Mouse (Mus musculus) megakaryocyte-erythroid progenitor cell, adult 5-6 weeks (primary cell): Measurements from ENCODE around the gene Nckap5l. TPM values are rescaled to one million over a fixed set of nuclear protein-coding genes. Genes with fewer than 3 reads are reported as not detected.

Experiments
- ATAC-seq: replicated peaks from 2 replicates; pipeline ENCODE4 v1.8.0; 2016; ENCODE audit warnings: mild to moderate bottlenecking, inconsistent platforms; ENCODE audit not compliant: severe bottlenecking, poor library complexity, low FRiP score, low TSS enrichment
- total RNA-seq, 2 experiments: library from RNA; stranded (forward) in 1 of 2; stranded (reverse) in 1 of 2; fragments of 200-1000, 215-1000 nt in 1 of 2; fragments of >200 nt in 1 of 2; fragmentation: Nextera tagmentation in 1 of 2; gene quantifications; 2 replicates each; pipeline ENCODE4 v1.2.3; 2014 to 2017

The Nckap5l gene
- total RNA-seq, 2 experiments from 2014 or later: 0.52 to 16.0 TPM

GRCm38 (mm10) chr15:99372761-99373160, 84.8 kb downstream of the Nckap5l start:
- ATAC-seq: no peak

Other genes starting within 250 kb of the Nckap5l start
- gene Kcnh3, start 232.9 kb downstream of the Nckap5l start, total RNA-seq (2014; fragmentation: Nextera tagmentation): not detected in 2 replicates
- gene Kcnh3, start 232.9 kb downstream of the Nckap5l start, total RNA-seq (2017): not detected in 2 replicates
- 59.7 and 60.4 TPM in 2 replicates for gene Mcrs1, start 205.8 kb downstream of the Nckap5l start, total RNA-seq (2014; fragmentation: Nextera tagmentation)
- gene Mcrs1, start 205.8 kb downstream of the Nckap5l start, total RNA-seq (2017): 23.4 and 35.3 TPM in 2 replicates
- 26.2 and 41.2 TPM in 2 replicates for gene Prpf40b, start 162.7 kb downstream of the Nckap5l start, total RNA-seq (2014; fragmentation: Nextera tagmentation)
- gene Prpf40b, start 162.7 kb downstream of the Nckap5l start, total RNA-seq (2017): 1.4 and 3.5 TPM in 2 replicates
- gene Fam186b, start 161.9 kb downstream of the Nckap5l start, total RNA-seq (2014; fragmentation: Nextera tagmentation): not detected in 2 replicates
- gene Fam186b, start 161.9 kb downstream of the Nckap5l start, total RNA-seq (2017): not detected in 2 replicates
- 0.70 and 4.9 TPM in 2 replicates for gene Fmnl3, start 87.3 kb downstream of the Nckap5l start, total RNA-seq (2014; fragmentation: Nextera tagmentation)
- 0.61 and 1.8 TPM in 2 replicates for gene Fmnl3, start 87.3 kb downstream of the Nckap5l start, total RNA-seq (2017)
- gene Tmbim6, start 64.9 kb downstream of the Nckap5l start, total RNA-seq (2014; fragmentation: Nextera tagmentation): 165 and 208 TPM in 2 replicates
- 86.9 and 93.6 TPM in 2 replicates for gene Tmbim6, start 64.9 kb downstream of the Nckap5l start, total RNA-seq (2017)
- 6.5 and 11.4 TPM in 2 replicates for gene Bcdin3d, start 17.0 kb upstream of the Nckap5l start, total RNA-seq (2014; fragmentation: Nextera tagmentation)
- 5.3 and 6.6 TPM in 2 replicates for gene Bcdin3d, start 17.0 kb upstream of the Nckap5l start, total RNA-seq (2017)
- gene Faim2, start 70.4 kb upstream of the Nckap5l start, total RNA-seq (2014; fragmentation: Nextera tagmentation): not detected in 2 replicates
- not detected in 2 replicates for gene Faim2, start 70.4 kb upstream of the Nckap5l start, total RNA-seq (2017)
- not detected in 2 replicates for gene Aqp2, start 121.3 kb upstream of the Nckap5l start, total RNA-seq (2014; fragmentation: Nextera tagmentation)
- gene Aqp2, start 121.3 kb upstream of the Nckap5l start, total RNA-seq (2017): not detected in 2 replicates
- gene Aqp5, start 133.0 kb upstream of the Nckap5l start, total RNA-seq (2014; fragmentation: Nextera tagmentation): not detected in 2 replicates
- not detected in 2 replicates for gene Aqp5, start 133.0 kb upstream of the Nckap5l start, total RNA-seq (2017)
- gene Aqp6, start 143.7 kb upstream of the Nckap5l start, total RNA-seq (2014; fragmentation: Nextera tagmentation): not detected in 2 replicates
- gene Aqp6, start 143.7 kb upstream of the Nckap5l start, total RNA-seq (2017): not detected in 2 replicates
- gene Racgap1, start 193.9 kb upstream of the Nckap5l start, total RNA-seq (2014; fragmentation: Nextera tagmentation): 31.1 and 62.5 TPM in 2 replicates
- gene Racgap1, start 193.9 kb upstream of the Nckap5l start, total RNA-seq (2017): 38.5 and 45.9 TPM in 2 replicates
- not detected in 2 replicates for gene Asic1, start 212.6 kb upstream of the Nckap5l start, total RNA-seq (2014; fragmentation: Nextera tagmentation)
- gene Asic1, start 212.6 kb upstream of the Nckap5l start, total RNA-seq (2017): 0.33 TPM in 1 of 2 replicates, not detected in the other
- gene Smarcd1, start 244.4 kb upstream of the Nckap5l start, total RNA-seq (2014; fragmentation: Nextera tagmentation): 29.2 and 37.5 TPM in 2 replicates
- gene Smarcd1, start 244.4 kb upstream of the Nckap5l start, total RNA-seq (2017): 10.5 and 28.6 TPM in 2 replicates
- not detected in 2 replicates for gene Gm17349, start 247.7 kb upstream of the Nckap5l start, total RNA-seq (2014; fragmentation: Nextera tagmentation)
- not detected in 2 replicates for gene Gm17349, start 247.7 kb upstream of the Nckap5l start, total RNA-seq (2017)